Mouse (Mus musculus) liver, embryonic 11.5 days (tissue): ENCODE results near the gene Ebf4. TPM values are rescaled to one million over a fixed set of nuclear protein-coding genes. Genes with fewer than 3 reads are reported as not detected.

Experiments
- polyA plus RNA-seq: library from polyadenylated mRNA; unstranded; fragments of >200 nt; fragmentation: Nextera tagmentation; extraction: Ambion mirVana; gene quantifications from 2 replicates; pipeline ENCODE4 v1.2.1, GENCODE M21; 2014

Gene Ebf4
- polyA plus RNA-seq, 1 experiment from 2014 or later, result 0.81 TPM

Other genes starting within 250 kb of the Ebf4 start
- gene Tgm6, start 182.8 kb upstream of the Ebf4 start, polyA plus RNA-seq, result not detected in 2 replicates
- gene Snrpb, start 115.8 kb upstream of the Ebf4 start, polyA plus RNA-seq, result 633 and 668 TPM in 2 replicates
- 0.09 and 0.11 TPM in 2 replicates for gene Tmc2, start 100.0 kb upstream of the Ebf4 start, polyA plus RNA-seq
- 516 and 536 TPM in 2 replicates for gene Nop56, start 20.7 kb upstream of the Ebf4 start, polyA plus RNA-seq
- 184 and 188 TPM in 2 replicates for gene Idh3b, start 10.6 kb upstream of the Ebf4 start, polyA plus RNA-seq
- gene Cpxm1, start 102.4 kb downstream of the Ebf4 start, polyA plus RNA-seq, result 24.3 and 26.3 TPM in 2 replicates
- gene Gm28372, start 110.1 kb downstream of the Ebf4 start, polyA plus RNA-seq, result not detected in 2 replicates
- not detected in 2 replicates for gene 1700020A23Rik, start 110.1 kb downstream of the Ebf4 start, polyA plus RNA-seq
- gene Tmem239, start 111.3 kb downstream of the Ebf4 start, polyA plus RNA-seq, result not detected in 2 replicates
- gene Vps16, start 129.2 kb downstream of the Ebf4 start, polyA plus RNA-seq, result 69.6 and 80.5 TPM in 2 replicates
- gene Pced1a, start 129.5 kb downstream of the Ebf4 start, polyA plus RNA-seq, result 7.6 and 7.8 TPM in 2 replicates
- 66.2 and 69.7 TPM in 2 replicates for gene Ptpra, start 155.1 kb downstream of the Ebf4 start, polyA plus RNA-seq